Mouse (Mus musculus): ENCODE data around the gene Specc1l.
A peak's percentile ranks its signal among the peaks of the same experiment; 100 is the strongest.

Gene Specc1l

DNA sequence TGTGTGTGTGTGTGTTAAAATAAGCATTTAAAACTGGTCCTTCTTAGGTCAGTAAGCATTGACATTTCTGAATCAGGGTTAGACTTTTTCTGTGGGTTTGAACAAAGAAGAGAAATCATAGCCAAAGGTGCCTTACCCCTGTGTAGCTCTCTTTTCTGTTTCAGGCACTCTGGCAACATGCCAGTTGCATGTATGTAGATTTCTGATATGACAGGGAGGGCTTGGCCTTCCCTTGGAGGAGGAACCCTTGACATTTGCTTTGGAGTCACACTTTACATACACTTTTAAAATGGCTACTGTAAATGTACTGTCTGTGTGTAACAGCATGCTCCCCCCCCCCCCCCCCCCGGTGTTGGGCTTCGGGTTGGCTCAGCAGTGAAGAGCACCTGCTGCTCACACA, 12.8 kb downstream of the Specc1l start:
- DNase-seq: no peak

DNA sequence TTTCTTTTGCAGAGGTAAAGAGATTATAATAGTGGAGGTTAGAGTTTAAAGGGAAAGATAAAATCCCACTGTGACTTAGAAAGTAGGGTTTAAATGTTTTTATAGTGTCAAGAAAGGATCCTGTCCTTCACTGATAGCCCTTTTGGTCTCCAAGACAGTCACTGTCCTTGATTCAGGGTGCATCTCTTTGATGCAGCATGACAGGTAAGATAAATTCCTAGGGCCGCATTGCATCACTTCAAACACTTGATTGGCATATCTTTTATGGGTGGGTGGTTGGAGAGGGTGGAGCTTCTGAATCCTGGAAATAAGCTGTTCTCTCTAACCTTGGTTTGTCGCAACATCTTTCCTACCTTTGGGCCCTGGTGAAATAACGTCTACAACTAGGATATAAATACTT, 15.5 kb downstream of the Specc1l start:
- peak; percentile 15 for DNase-seq

DNA sequence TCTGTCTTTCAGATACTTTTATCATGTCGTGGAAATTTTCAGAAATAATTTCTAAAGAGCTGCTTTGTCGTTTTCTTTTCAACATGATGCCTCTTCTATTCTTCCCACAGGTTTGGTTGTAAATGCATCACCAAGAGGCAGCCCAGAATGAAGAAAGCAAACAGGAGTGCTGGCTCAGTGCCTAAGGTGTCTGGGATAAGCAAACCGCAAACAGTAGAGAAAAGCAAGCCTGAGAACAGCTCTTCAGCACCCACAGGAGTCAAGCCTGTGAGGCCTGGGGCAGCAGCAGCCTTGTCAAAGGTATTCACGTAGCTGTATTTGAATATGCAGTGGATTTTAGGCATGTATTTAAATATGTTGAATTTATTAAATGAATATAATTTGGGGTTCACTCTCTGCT, 18.7 kb downstream of the Specc1l start:
- peak; percentile 46 for DNase-seq

DNA sequence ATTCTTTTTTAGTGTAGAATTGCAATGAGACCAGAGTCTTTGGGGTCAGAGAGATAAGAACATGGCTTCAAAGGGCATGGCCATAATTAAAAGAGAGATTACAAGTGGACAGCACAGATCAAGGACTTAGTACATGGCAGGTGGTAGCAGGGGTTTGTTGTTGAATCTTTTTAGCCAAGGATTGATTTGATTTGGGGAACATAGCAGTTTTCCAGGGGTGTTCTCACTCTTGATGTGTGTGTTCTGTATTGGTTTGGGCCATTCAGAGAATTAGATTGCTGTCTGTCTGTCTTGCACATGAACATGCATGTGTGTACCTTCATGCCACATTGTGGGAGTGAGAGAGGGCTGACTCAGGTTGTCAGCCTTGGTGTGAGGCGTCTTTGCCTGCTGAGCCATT, 20.0 kb downstream of the Specc1l start:
- peak; percentile 56 for DNase-seq

DNA sequence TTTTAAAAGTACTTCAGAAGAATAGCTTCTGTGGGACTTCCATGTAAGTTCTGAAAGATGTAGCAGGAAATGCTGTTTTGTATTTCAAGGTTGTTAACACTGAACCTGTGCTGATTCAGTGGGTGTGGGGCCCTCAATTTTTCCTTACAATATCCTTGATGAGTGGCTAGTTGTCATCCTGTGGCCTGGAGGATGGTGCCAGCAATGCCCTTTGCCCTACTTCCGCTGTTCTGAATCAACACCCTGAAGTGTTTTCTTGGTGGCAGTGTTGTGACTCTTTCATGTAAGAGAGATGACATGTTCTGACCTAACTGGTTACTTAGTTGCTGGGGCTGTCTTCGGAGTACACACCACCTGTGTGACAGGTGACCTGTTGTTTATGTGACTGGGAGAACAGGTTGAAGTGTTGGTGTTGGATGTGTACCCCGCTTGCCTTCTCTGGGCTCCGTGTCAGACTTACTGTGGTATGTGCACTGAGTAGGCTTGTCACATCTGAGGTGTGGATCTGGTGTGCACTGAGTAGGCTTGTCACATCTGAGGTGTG, 20.8 kb downstream of the Specc1l start:
- DNase-seq: peak; percentile 76

DNA sequence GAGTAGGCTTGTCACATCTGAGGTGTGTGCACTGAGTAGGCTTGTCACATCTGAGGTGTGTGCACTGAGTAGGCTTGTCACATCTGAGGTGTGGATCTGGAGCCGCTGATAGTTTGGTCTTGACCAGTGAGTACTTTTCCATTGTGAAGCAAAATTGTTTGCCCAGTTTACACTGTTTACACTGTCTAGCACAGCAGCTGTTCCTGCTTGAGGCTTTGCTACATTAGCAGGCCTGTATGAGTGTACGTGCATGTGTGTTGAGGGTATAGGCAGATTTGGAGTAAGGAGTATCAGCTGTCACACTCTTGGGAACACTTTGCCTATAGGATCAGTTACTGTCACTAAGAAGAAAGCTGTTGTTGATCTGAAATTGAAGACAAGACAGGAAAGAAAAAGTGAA, 21.6 kb downstream of the Specc1l start:
- DNase-seq: peak; percentile 23

DNA sequence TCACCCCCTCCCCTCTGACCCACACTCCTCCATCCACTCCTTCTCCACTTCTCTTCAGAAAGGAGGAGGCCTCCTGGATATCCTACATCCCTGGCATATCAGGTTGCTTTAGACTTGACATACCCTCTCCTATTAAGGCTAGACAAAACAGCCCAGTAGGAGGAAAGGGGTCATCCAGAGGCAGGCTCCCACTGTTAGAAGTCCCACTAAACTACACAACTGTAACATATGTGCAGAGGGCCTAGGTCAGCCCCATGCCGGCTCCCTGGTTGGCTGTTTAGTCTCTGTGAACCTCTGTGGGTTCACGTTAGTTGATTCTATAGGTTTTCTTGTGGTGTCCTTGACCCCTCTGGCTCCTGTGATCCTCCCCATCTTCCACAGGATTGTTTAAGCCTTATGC, 23.9 kb downstream of the Specc1l start:
- peak; percentile 68 for DNase-seq

DNA sequence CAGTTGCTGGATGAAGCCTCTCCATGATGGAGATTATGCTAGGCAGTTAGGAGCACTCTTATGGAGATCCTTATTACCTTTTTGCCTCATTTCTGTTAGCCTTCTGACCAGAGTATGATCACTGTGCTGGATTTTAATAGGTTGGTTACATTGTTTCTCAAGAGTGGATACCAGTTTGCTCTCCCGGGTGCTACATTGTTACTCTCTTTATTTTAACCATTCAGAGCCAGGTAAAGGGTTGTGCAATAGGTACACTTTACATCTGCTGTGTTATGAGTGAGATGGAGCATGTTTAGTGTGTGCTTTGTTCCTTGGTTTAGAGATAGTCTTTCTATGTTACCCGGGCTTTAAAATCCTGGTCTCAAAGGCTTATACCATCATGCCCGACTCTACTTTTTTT, 24.3 kb downstream of the Specc1l start:
- DNase-seq: no peak

DNA sequence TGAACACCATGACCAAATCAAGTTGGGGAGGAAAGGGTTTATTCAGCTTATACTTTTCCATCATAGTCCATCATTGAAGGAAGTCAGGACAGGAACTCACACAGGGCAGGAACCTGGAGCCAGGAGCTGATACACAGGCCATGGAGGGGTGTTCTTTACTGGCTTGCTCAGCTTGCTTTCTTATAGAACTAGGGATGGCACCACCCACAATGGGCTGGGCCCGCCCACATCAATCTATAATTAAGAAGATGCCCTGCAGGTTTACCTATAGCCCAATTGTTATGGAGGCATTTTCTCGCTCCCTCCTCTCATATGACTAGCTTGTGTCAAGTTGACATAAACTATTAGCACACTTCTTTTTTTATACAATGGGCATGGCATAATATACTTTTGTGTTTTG, 25.3 kb downstream of the Specc1l start:
- DNase-seq: peak; percentile 64

DNA sequence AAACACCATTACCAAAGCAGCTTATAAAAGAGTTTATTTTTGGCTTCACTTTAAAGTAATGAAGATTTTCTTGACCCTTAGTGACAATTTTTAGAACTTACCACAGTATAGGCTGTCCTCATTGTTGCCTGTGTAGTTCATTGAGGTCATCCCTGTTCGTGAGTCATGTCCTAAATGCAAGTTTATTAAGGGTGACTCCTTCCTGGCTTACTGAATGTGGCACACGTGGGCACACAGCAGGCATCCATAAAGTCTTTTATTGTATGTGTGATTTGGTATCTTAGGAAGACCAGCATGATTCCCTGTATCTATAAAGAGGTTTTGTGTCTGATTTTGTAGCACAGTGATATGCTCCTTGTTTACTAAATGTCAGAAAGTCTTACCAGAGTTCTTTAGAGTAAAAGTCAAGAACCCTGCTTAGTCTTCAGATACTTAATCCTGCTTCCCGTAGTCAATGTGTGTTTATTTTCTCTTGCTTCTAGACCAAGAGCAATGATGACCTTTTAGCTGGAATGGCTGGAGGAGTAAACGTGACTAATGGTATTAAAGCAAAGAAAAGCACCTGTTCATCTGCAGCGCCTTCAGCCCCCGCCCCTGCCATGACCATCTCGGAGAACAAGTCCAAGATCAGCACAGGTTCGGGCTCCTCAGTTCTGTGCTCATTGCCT, 28.8 kb downstream of the Specc1l start:
- peak; percentile 31 for DNase-seq

DNA sequence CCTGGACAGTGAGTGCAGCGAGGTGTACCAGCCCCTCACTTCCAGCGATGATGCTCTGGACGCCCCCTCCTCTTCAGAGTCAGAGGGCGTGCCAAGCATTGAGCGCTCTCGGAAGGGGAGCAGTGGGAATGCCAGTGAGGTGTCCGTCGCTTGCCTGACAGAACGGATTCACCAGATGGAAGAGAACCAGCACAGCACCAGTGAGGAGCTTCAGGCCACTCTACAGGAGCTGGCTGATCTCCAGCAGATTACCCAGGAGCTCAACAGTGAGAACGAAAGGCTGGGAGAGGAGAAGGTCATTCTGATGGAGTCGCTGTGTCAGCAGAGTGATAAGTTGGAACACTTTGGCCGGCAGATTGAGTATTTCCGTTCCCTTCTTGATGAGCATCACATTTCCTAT, 33.9 kb downstream of the Specc1l start:
- DNase-seq: peak; percentile 71

DNA sequence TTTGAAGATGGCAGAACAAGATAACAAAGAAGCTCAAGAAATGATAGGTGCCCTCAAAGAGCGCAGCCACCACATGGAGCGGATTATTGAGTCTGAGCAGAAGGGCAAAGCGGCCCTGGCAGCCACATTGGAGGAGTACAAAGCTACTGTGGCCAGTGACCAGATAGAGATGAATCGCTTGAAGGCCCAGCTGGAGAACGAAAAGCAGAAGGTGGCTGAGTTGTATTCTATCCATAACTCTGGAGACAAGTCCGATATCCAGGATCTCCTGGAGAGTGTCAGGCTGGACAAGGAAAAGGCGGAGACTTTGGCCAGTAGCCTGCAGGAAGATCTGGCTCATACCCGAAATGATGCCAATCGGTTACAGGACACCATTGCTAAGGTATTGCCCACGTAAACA, 34.5 kb downstream of the Specc1l start:
- peak; percentile 81 for DNase-seq

DNA sequence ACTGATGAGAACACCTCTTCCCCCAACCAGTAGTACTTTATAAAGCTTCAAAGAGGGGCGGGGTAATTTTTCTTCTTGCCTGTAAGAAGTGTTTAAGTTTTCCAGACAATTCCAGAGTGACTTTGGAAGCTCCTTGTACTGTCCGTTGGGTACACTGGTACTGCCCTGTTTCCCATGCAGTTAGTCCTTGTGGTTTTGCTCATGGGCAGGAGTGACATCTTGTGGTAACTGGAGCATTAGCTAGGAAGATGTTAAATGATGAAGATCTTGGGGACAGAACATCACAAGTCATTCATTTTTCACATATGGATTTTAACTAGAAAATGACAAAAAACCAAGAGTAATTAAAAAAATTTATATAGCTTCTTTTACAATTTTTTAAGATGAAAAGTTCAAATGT, 39.1 kb downstream of the Specc1l start:
- DNase-seq: peak; percentile 67

DNA sequence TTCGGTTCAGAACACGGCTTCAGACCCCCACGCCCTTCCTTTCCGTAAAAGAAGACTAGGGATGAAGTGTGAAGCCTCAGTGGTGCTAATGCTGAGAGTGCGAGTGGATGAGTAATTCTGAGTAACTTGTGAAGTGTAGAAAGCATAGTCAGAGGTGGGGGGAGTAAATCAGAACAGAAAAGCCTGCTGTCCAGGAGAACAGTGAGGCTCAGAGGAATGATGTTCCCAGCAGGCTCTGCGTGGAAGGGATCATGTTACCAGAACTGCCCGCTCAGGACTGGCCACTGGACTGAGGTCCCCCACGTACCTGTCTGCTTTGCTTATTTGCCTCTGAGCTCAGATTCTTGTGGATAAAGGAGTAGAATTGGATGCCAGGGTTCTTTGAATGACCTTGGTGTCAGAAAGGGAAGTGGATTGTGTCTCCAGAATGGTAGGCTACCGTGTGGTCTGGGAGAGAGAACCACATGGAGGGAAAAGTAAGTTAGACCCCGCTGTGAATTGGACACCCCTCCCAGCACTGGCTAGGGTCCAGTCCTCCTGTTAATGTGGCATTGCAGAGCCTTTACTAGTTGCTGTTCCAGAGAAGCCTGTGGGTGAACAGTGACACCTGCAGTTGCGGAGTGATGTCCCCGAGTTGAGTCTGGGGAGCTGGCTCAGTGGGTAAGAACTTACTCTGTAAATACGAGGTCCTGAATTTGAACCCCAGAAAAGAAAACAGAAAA, 40.6 kb downstream of the Specc1l start:
- DNase-seq: peak; percentile 82

DNA sequence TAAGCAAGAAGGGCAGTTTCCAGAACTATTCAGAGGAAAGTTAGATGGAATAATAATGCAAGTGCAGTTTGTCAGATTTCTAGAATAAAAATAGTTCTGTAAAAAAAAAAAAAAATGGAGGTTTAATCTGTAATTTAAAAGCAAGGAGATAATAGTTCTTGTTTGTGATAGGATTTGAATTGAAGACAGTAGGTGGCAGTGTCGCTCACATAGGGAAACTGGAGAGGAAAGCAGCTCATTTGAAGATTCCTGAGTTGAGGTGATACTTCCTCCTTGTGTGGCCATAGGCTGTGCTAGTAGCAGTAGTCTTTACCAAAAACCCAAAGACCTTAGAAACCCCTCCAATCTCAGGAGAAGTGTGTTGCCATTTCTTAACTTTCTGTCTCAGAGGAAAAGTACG, 43.2 kb downstream of the Specc1l start:
- peak; percentile 57 for DNase-seq

DNA sequence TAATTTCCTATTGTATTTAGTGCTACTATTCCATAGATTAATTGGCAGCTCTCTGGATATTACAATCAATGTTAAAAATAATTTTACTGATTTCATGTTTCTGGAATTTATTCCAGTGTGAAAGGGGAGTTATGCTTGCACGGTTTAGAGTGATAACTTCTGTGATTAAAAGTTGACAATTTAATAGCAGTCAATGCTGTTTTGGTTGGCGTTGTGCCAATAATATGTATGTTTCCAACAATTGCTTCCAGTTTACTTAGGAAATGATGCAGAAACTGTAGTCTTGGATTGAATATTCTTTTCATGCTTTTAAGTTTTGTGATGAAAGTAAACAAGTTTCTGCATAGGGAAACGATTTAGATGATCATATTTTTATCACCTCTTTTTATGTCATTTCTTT, 45.5 kb downstream of the Specc1l start:
- DNase-seq: no peak

DNA sequence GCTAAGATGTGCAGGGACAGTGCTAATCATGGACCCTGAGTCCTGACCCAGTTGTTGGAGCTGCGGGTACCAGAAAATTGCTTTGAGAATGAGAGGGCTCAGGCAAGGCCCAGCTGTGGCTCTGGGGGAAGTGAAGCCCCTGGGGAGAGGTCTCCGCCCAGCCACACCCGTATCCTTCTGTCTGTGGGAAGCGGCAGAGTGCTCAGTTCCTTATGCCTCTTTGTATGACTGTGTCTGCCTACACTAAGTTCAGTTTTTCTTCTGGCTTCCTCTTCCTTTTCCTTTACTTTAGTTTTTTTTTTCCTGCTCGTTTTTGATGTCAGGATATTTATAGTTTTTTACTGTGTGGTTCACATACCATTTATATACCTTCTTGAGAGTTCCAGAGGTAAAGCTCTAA, 46.4 kb downstream of the Specc1l start:
- peak; percentile 98 for DNase-seq

DNA sequence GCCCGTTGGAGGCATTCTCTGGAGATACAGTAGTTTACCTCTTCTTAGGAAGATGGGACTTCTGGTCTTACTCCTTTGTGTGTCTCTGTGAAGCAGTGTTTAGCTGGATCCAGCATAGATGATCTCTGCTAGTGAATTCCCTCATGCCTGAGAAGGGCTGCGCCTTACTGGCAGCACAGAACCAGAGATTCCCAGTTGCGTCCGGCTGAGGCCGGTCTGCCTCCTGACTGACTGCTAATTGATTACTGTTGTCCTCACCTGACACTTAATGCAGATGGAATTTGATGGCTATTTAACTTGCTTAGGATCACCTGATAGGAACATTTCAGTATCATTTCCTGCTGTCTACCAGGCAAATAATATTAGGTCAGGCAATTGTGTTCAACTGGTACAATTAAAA, 49.4 kb downstream of the Specc1l start:
- peak; percentile 56 for DNase-seq

DNA sequence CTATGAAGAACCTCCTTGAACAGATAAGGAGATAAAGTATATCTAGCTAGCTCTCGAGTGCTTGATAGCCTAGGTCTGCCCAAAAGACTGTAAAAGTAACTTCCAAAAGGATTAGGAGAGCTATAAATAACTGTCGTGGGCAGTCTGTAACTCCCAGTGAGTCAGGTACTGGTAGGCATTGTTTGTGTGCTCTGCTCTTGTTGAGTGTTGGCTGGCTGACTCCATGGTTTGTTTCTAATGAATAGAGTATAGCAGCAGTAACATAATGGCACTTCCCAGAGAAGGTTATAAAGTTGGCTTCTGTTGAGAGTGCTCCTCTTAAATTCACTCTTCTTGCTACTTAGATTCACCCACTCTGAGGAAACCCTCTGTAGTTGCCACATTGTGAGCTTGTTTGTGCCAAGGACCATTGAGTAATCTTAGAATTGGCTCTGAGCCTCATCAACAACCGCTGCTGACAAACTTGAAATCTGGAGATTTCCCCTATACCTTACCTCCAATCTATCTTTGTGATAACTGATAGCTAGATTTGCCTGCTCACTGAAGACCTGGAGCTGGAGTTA, 53.2 kb downstream of the Specc1l start:
- DNase-seq: peak; percentile 79

DNA sequence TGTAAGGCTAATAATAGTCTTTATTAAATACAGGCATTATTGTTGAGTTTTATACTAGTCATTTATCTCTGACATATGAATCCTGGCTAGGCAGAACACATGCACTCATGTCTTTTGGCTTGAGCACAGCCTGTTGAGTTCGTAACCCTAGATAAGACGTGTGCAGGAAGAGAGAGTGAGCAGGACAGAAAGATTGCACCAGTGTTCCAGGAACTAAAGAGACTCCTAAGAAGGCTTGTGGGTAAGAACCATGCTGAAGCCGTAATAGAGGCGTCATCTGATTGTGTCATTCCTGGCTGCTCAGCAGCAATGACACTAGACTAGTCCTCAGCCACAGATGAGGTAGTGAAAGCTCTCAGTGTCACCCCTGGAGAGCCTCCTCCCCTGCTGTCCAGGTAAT, 61.1 kb downstream of the Specc1l start:
- peak; percentile 94 for DNase-seq

DNA sequence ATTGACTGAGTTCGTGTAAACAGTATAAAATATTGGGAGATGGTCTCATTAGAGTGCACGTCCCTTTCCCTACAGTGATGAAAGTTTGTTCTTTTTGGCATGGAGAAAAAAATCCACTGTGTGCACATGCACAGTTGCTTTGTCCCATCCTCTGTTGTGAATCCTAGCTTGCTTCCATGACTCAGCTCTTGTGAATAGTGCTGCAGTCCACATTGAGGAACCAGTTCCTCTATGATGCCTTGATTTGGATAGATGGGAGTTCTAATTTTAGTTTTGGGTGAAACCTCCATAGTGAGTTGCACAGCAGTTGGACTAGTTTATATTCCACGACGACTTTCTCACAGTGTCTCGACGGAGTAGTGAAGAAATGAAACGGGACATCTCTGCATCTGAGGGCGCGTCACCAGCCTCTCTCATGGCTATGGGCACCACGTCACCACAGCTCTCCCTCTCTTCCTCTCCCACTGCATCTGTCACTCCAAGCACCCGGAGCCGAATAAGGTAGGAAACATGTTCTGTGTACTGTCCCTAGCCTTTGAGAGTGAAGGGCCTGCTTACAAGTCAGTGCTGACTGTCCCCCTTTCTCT, 64.6 kb downstream of the Specc1l start:
- DNase-seq: peak; percentile 83

DNA sequence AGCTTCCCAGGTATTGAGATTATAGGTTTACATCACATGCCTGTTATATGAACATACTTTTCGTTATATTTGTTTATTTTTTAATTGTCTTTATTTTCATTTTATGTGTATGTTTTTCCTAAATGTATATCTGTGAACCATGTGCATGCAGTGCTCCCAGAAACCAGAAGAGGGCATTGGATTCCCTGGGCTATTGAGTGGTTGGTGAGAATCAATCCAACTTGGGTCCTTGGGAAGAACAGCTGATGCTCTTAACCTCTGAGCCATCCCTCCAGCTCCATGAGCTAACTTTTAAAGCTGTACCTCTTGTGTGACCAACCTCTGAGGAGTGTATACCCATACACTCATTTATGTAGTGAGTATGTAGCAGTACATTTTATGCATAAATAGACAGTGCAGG, 65.6 kb downstream of the Specc1l start:
- DNase-seq: peak; percentile 81

DNA sequence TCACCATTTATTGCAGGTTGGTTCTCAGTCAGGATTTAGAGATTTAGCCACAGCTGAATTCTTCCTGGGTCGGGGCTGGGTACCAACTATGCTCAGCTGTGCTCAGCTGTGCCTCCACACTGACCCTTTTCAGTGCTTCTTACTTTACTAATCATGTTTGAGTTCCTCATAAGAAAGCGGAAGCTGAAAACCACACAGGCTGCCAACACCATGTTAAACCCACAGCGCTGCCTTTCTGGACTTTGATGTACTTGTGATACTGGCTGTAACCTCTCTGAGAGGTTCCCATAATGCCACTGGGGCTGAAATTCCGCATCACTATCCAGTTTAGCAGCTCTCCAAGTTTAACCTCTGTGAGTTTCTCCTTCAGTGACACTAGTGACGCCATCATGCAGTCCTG, 70.8 kb downstream of the Specc1l start:
- DNase-seq: peak; percentile 96

DNA sequence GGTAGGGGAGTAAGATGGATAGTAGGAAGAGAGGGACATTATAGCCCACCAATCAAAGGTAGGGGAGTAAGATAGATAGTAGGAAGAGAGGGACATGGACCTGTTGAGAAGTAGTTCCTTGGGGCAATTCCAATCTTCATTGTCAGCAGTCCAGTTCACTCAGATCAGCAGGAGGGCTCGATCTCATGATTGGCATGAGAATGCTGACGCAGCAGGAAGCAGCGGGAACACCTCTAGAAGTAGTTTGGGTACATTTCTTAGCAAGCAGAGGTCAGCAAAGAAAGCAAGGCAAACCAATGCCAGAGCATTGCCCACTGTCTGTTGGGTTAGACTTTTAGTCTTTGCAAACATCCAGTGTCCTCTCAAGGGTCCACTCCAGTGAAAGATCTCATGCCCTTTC, 71.9 kb downstream of the Specc1l start:
- peak; percentile 60 for DNase-seq
